Mouse (Mus musculus): ENCODE results near the gene Atrip.

GRCm38 (mm10) chr9:109059136-109059903, 14.6 kb downstream of the Atrip start, which contains the start of gene Trex1:
- TF ChIP-seq CTCF (IDR thresholded peaks at IDR 0.05; ENCODE audit: extremely low read depth, insufficient read length, insufficient replicate concordance, low read depth, low read length) (peak; percentile 99), POLR2A (IDR thresholded peaks at IDR 0.05; ENCODE audit: low read depth, low read length) (peak; percentile 94)
